Mouse (Mus musculus): Measurements from ENCODE around the gene Slc17a9. TPM values are rescaled to one million over a fixed set of nuclear protein-coding genes. Genes with fewer than 3 reads are reported as not detected.
A peak's percentile ranks its signal among the peaks of the same experiment; 100 is the strongest.
"Not testable (repeated sequence)": the region's sequence is repeated elsewhere in the genome, so short reads cannot be mapped to it uniquely, and the experiment has no call there.

Gene Slc17a9
- total RNA-seq, 2 experiments from 2014 or later: 9.0 to 19.4 TPM

- peak; percentile 5 for ATAC-seq (replicated peaks; ENCODE audit: poor library complexity, severe bottlenecking)
Measured at GRCm38 (mm10) chr2:180709023-180709922, 15.8 kb upstream of the Slc17a9 start.

DNA sequence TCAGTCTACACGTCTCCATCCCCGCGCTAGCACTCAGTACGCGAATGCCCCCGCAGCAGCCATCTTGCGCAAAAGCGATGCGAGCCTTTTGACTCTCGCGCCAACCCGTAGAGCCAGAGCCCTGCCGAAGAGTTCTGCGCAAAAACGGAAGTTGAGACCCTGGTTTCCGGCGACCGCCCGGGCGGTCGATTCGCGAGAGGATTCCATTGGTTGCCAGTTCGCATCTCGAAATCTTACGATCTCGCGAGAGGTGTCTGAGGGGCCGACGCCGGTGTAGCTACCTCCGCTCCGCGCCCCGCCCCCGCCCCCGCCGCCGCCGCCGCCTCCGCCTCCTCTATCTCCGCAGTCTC is 15.2 kb upstream of the Slc17a9 start, which contains the start of the genes Dido1 and Gid8:
Gene Dido1 (minus strand): TSS at position 77 of the 350 bp plus-strand sequence.
Gene Gid8 (plus strand): TSS at position 195 of the 350 bp plus-strand sequence.
- peak; percentile 89 for ATAC-seq (replicated peaks; ENCODE audit: poor library complexity, severe bottlenecking)

- peak; percentile 34 for ATAC-seq (replicated peaks; ENCODE audit: poor library complexity, severe bottlenecking)
Measured at GRCm38 (mm10) chr2:180710276-180711155, 14.5 kb upstream of the Slc17a9 start.

- ATAC-seq (replicated peaks; ENCODE audit: poor library complexity, severe bottlenecking): no peak
Measured at GRCm38 (mm10) chr2:180711527-180711926, 13.5 kb upstream of the Slc17a9 start.

- no peak for ATAC-seq (replicated peaks; ENCODE audit: poor library complexity, severe bottlenecking)
Measured at GRCm38 (mm10) chr2:180712037-180712689, 12.9 kb upstream of the Slc17a9 start.

- ATAC-seq (replicated peaks; ENCODE audit: poor library complexity, severe bottlenecking): not testable (repeated sequence)
Measured at GRCm38 (mm10) chr2:180722748-180723147, 2.3 kb upstream of the Slc17a9 start.

DNA sequence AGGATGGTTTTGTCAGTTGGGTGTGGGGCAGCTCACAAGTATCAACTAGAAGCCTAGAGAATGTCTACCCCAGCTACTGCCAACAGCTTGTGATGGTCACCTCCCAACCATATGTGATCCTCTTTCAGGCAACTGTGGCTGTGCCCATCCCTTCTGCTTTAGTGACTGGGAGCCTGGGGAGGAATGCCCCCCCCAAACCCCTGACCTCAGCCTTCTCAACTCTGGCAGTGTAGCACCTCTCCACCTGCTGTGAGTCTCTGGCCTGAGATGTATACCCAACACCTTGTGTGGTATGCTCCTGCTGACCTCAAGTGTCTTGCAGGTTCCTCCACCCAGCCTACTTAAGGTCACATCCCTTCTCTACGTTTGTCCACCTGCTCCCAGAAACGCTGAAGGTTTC is 1.2 kb upstream of the Slc17a9 start:
- ATAC-seq (replicated peaks; ENCODE audit: poor library complexity, severe bottlenecking): no peak

- no peak for ATAC-seq (replicated peaks; ENCODE audit: poor library complexity, severe bottlenecking)
Measured at GRCm38 (mm10) chr2:180725414-180725778, 333 bp downstream of the Slc17a9 start.

DNA sequence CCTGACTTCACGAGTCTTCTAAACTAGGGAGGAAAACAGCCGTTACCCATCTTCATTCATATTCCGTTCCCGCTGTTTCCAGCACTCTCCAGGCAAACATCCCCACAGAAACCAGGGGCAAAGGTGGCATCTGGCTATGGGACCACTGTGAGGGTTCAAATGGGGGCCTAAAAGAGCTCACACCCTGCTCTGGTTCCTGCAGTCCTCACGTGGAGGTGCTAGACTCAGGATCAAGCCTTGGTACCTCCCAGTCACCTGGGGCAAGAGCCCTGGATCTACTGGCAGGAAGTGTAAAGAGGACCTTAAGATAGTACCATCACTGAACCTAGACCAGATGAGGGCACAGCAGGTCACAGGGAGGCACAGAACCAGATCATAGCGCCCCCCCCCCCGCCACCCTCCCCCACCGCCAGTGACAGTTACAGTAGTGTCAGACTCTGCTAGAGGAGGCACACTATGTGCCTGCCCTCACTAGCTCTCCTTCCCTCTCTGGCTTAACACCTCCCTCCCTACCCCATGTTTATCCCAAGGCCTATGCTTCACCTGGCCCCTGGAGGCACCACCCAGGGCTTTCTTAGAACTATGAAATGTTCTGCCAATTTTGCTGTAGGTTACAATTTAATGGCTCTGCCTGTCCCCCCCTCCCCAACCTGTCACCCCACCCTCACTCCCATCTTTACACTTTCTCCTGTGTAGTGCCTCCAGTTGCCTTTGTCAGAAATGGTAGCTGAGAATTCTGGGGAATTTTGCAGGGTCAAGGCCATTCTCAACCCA is 980 bp downstream of the Slc17a9 start:
- no peak for ATAC-seq (replicated peaks; ENCODE audit: poor library complexity, severe bottlenecking)

GRCm38 (mm10) chr2:180726658-180727442 is 1.8 kb downstream of the Slc17a9 start:
- ATAC-seq (replicated peaks; ENCODE audit: poor library complexity, severe bottlenecking): peak; percentile 61

- ATAC-seq (replicated peaks; ENCODE audit: poor library complexity, severe bottlenecking): no peak
Measured at GRCm38 (mm10) chr2:180727613-180728021, 2.6 kb downstream of the Slc17a9 start.

DNA sequence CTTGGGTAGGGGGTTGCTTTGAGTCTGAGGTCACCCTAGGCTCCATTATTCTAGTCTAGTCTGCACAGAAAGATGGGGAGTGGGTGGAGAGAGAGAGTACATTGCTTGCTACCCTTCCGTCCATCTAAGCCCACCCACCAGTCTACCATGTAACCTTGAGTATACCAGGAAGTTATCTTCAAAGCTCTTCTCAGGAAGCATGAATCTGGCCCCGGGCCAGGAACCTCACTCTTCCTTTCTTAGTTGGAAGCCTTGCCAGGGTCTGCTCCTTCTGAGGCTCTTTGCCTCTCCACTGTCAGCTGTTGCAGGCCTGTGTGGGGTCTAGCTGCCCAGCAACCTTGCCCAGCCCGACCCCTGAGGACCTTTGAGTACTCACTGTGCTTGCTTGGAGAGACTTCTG is 6.0 kb downstream of the Slc17a9 start:
- no peak for ATAC-seq (replicated peaks; ENCODE audit: poor library complexity, severe bottlenecking)

- peak; percentile 21; the same call in 1 of the 2 replicates for ATAC-seq (replicated peaks; ENCODE audit: poor library complexity, severe bottlenecking)
Measured at GRCm38 (mm10) chr2:180731984-180732383, 6.9 kb downstream of the Slc17a9 start.

DNA sequence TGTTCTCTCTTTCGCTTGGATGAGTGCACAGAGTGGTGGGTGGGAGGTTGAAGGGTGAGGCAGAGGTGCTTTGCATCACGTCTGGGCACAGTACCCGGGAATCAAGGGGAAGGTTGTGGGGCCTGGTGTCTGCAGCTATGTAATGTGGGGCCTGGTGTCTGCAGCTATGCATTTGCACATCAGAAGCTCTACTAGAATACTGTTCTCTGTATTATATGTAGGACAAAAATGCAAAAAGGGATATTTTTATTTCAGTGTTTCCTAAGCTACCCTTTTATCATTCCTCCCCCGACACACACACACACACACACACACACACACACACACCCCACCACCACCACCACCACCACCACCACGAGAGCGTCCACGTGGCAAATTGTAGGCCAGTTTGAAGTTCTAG is 10.2 kb downstream of the Slc17a9 start:
- ATAC-seq (replicated peaks; ENCODE audit: poor library complexity, severe bottlenecking): no peak

DNA sequence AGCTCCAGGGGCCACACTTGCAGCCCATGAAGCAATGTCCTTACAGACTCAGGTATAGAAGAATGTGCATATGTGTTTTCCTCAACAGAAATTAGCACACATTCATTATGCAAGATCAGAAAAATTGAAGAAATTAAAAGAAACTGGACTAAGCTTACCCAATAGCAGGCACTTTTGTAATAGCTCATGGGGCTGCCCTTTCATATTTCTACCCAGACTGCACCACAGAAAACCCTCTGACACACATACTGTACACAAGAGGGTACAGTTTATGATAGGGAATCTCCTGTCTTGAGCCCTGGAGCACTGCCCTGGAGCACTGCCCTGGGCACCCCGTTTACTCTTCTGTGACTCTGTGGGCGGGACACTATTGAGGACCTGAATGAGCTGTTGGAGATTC is 12.9 kb downstream of the Slc17a9 start:
- peak; percentile 54 for ATAC-seq (replicated peaks; ENCODE audit: poor library complexity, severe bottlenecking)

DNA sequence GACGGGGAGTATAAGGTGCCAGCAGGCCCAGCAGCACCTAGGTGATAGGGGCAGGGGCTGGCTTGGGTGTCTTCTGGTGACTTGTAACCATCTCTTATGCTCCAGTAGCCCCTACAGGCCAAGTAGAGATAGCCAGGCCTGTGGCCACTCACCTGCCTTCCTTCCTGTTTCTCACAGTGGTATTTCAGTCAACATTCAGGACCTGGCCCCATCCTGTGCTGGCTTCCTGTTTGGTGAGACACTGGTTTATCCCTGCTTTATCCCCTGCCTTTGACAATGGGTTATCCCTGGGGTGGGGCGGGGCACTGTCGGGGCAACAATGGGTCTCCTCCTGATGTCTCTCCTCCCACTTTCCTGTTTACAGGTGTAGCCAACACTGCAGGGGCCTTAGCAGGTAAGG is 15.3 kb downstream of the Slc17a9 start:
- ATAC-seq (replicated peaks; ENCODE audit: poor library complexity, severe bottlenecking): no peak

GRCm38 (mm10) chr2:180741421-180741820 is 16.4 kb downstream of the Slc17a9 start:
- no peak for ATAC-seq (replicated peaks; ENCODE audit: poor library complexity, severe bottlenecking)

- no peak for ATAC-seq (replicated peaks; ENCODE audit: poor library complexity, severe bottlenecking)
Measured at GRCm38 (mm10) chr2:180742820-180743219, 17.8 kb downstream of the Slc17a9 start.

- ATAC-seq (replicated peaks; ENCODE audit: poor library complexity, severe bottlenecking): no peak
Measured at GRCm38 (mm10) chr2:180743321-180743720, 18.3 kb downstream of the Slc17a9 start.
